14 mouse cellular contexts compared by ENCODE assay signal in the genomic region with DNA sequence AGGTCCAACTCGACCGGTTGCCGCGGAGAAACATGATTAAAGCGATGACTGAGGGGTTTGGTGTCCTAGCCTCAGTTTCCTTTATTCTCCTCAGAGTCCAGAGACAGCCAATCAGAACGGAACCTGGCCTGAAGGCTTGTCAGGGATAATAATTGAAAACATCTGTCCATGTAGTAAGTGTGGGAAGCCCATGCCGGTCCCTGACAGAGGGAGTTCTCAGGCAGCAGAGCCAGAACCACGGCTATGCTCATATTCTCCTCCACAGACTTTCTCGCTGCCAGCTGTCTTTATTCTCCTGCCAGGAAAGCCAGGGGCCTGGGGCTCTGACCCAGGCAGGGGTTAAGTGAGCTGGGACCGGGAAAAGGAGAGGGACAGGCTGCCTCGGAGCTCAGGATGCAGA.
DNase-seq lines count a peak whose midpoint lies in the region; ATAC-seq and TF ChIP-seq lines count a peak whose summit lies in the region.
"Had no signal": no experiment of that assay in that cellular context is flagged by ENCODE, and none has a peak within 500 bp of the region (broad histone marks: within the 10 kb centered on the region; RNA-seq: fewer than 3 reads in every experiment).

No protein-coding gene starts in this region.

- no peak overlapping the region for H3K9ac ChIP-seq in kidney, postnatal 0 days (ENCODE audit: low read depth, low read length)
- no peak overlapping the region for H3K9ac ChIP-seq in limb, embryonic 11.5 days (ENCODE audit: low read length)
- H3K9ac ChIP-seq: forebrain, embryonic 15.5 days; liver, embryonic 13.5 days; midbrain, embryonic 13.5 days had no signal

- no peaks in the 10 kb centered on the region for H3K36me3 ChIP-seq in kidney, postnatal 0 days (ENCODE audit: insufficient read depth, low read length)
- H3K36me3 ChIP-seq in limb, embryonic 11.5 days (ENCODE audit: control insufficient read depth, insufficient read depth, low read length), result no peaks in the 10 kb centered on the region
- H3K36me3 ChIP-seq: forebrain, embryonic 15.5 days; liver, embryonic 13.5 days; midbrain, embryonic 13.5 days had no signal

- no peaks in the 10 kb centered on the region for H3K9me3 ChIP-seq in kidney, postnatal 0 days (replicated peaks; ENCODE audit: low read length)
- no peaks in the 10 kb centered on the region for H3K9me3 ChIP-seq in limb, embryonic 11.5 days (ENCODE audit: control insufficient read depth, low read length)
- H3K9me3 ChIP-seq: forebrain, embryonic 15.5 days; liver, embryonic 13.5 days; midbrain, embryonic 13.5 days had no signal

- no peak for DNase-seq in gastrocnemius, adult 2 months
- no peak for DNase-seq in gastrocnemius, adult 8-10 months (ENCODE audit: low spot score in 2 of 2)
- DNase-seq in kidney, postnatal 0 days (ENCODE audit: low spot score), result peak; percentile 14
- no peak for DNase-seq in kidney, adult 9 months
- peak; percentile 33 for DNase-seq in embryo, embryonic 10.5 days (ENCODE audit: low spot score)
- DNase-seq in limb, embryonic 11.5 days (ENCODE audit: low spot score), result peak; percentile 43
- no peak for DNase-seq in adrenal gland, adult (ENCODE audit: inconsistent age in 2 of 2, low spot score in 1 of 2)
- DNase-seq: cerebellum, postnatal 36 days; liver, embryonic 13.5 days; right cerebral cortex, postnatal 4 days; thymus, adult 2 months had no signal

- intact Hi-C loops in gastrocnemius, adult 2 months (cut with DNase I), result no loop called here

- peak overlapping the region; percentile 37 for H3K4me3 ChIP-seq in gastrocnemius, adult 2 months
- H3K4me3 ChIP-seq in kidney, postnatal 0 days (replicated peaks; ENCODE audit: low read depth, low read length), result no peak overlapping the region
- no peak overlapping the region for H3K4me3 ChIP-seq in limb, embryonic 11.5 days (ENCODE audit: low read depth, low read length)
- H3K4me3 ChIP-seq: forebrain, embryonic 15.5 days; liver, embryonic 13.5 days; midbrain, embryonic 13.5 days had no signal

- H3K27ac ChIP-seq in gastrocnemius, adult 2 months, result no peak overlapping the region
- H3K27ac ChIP-seq in kidney, postnatal 0 days, result no peak overlapping the region
- no peak overlapping the region for H3K27ac ChIP-seq in limb, embryonic 11.5 days (replicated peaks; ENCODE audit: low read depth, low read length)
- H3K27ac ChIP-seq: forebrain, embryonic 15.5 days; liver, embryonic 13.5 days; midbrain, embryonic 13.5 days had no signal

- H3K4me2 ChIP-seq in kidney, postnatal 0 days (ENCODE audit: low read length), result no peak overlapping the region
- peak overlapping the region; percentile 16; the same call in 1 of the 2 replicates for H3K4me2 ChIP-seq in limb, embryonic 11.5 days (ENCODE audit: low read depth, severe bottlenecking)
- H3K4me2 ChIP-seq: forebrain, embryonic 15.5 days; liver, embryonic 13.5 days; midbrain, embryonic 13.5 days had no signal

- TF ChIP-seq CTCF in gastrocnemius, adult 2 months (IDR thresholded peaks at IDR 0.05), result no peak
- no peak for TF ChIP-seq CTCF in kidney, postnatal 0 days (IDR thresholded peaks at IDR 0.05; ENCODE audit: low read depth)

- H3K27me3 ChIP-seq in kidney, postnatal 0 days (ENCODE audit: insufficient read depth, low read length), result no peaks in the 10 kb centered on the region
- no peaks in the 10 kb centered on the region for H3K27me3 ChIP-seq in limb, embryonic 11.5 days (ENCODE audit: control insufficient read depth, insufficient read depth, low read length)
- H3K27me3 ChIP-seq: forebrain, embryonic 15.5 days; liver, embryonic 13.5 days; midbrain, embryonic 13.5 days had no signal

- ATAC-seq in kidney, postnatal 0 days (replicated peaks; ENCODE audit: low FRiP score, low read depth), result no peak
- peak; percentile 60; the same call in 1 of the 2 replicates for ATAC-seq in limb, embryonic 11.5 days (ENCODE audit: insufficient number of reproducible peaks, low FRiP score, low TSS enrichment, low read depth)
- no peak for ATAC-seq in inflammation-experienced regulatory T-cells, adult 6 months
- ATAC-seq: forebrain, embryonic 15.5 days; midbrain, embryonic 13.5 days had no signal

- no peaks in the 10 kb centered on the region for H3K4me1 ChIP-seq in kidney, postnatal 0 days (replicated peaks; ENCODE audit: insufficient read depth, low read length)
- no peaks in the 10 kb centered on the region for H3K4me1 ChIP-seq in limb, embryonic 11.5 days (ENCODE audit: control insufficient read depth, insufficient read depth, low read length)
- H3K4me1 ChIP-seq: forebrain, embryonic 15.5 days; midbrain, embryonic 13.5 days had no signal

- WGBS in kidney, postnatal 0 days, result 52% methylated on average over 11 of the region's 11 CpGs
- WGBS in limb, embryonic 11.5 days, result 36% methylated on average over 11 of the region's 11 CpGs

Comparison
In these comparisons a context has a peak if more than half of its experiments do, and no peak if none do; other contexts are left out.
1. DNase-seq: peak in kidney, postnatal 0 days (single experiment), embryo, embryonic 10.5 days (single experiment) and limb, embryonic 11.5 days (single experiment); none in gastrocnemius, adult 2 months (single experiment), gastrocnemius, adult 8-10 months (0 of 2), kidney, adult 9 months (single experiment) and adrenal gland, adult (0 of 2).